Mouse (Mus musculus): ENCODE measurements around the gene Nol10.

Gene Nol10

GRCm38 (mm10) chr12:17411242-17411641 is 63.0 kb downstream of the Nol10 start:
- DNase-seq (ENCODE audit: low spot score): no peak

DNA sequence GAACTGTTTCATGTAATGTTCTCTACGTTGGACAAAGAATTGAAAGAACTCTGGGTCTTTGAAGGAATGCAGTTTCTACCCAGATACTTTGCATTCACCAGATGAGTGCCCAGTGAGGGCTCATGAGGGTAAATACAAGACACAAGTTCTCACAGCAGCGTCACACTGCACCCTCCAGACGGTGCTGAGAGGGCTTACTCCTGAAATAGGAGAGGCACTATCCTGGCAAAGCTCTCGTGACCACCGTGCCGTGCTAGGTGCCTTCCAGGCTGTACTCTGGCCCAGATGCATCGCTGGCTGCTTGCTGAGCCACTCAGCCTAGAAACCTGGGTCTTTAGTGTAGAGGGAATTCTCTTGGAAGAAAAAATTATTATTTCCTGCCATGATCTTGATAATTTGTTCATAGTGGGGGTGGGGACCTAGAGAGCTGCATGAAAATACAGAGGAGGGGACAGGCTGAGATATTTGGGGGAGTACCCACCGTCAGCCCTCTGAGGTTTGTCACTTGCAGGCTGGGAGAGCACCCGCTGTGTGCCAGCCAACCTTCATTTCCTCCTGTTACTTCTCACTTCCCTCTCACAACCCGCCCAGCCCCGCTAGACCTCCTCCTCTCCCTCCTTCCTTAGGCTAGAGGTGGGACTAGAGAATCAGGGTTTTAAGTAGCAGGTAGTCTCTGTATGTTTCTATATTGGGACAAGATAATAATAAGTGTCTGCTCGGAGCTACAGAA is 63.7 kb downstream of the Nol10 start:
- DNase-seq (ENCODE audit: low spot score): no peak

DNA sequence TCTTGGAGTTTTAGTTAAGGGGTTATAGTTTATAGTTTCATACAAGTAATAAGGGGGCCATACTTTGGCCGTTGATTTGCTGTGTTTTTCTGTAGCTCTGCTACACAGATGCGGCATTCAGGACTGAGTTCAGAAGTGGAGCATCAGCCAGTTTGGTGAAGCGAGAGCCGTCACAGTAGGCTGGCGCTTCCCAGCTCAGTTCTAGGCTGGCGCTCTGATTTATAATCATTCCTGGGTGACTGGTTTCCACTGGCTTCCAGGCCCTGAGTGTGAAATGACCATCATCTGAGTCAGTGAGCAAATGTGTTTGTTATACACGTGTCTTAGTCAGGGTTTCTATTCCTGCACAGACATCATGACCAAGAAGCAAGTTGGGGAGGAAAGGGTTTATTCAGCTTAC is 66.5 kb downstream of the Nol10 start:
- DNase-seq (ENCODE audit: low spot score): no peak

DNA sequence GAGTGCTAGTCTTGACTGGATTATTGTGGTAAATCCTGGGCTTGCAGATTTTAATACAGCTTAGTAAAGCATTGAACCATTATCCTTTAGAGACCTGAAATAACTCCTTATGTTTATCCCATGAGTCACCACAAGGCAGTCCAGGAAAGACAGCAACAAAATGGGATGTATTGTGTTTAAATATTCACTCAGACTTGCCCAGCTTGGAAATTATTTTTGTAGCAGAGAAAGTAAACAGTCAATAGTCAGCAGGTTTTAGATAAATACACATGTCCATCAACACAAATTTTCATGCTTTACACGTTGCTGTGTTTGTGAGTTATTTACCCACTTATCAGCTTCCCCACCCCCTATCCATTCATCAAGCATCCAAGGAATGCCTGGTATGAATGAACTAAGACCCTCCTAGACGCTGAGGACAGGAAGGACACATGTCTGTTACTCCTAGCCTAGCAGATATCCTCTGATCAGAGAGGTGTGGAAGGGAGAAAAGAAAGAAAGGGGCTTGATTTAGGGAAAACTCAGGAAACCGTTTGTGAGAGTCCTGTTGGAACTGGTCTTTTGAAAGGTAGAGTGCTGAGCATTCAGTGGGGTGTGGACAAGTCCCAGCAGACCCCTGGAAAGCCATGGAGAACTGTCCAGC is 72.0 kb downstream of the Nol10 start:
- DNase-seq (ENCODE audit: low spot score): no peak

GRCm38 (mm10) chr12:17425254-17426169 is 77.3 kb downstream of the Nol10 start:
- DNase-seq (ENCODE audit: low spot score): no peak

DNA sequence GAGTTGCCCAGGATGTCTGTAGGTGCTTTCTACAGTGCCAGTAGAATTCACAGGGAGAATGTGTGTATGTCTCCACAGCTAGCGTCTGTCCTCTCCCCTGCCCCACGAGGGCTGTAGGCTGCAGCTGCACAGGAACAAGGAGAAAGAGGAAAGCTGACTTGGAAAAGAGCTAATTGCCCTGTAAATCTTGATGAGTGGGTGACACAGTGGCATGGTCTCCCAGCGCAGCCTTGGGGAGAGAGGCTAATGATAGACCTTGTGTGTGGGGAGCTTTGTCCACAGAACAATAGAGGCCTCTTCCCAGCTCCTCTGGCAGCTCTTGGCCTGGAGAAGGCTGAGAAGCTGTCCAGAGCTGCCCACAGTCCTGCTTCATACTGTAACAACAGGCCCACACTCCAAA is 78.5 kb downstream of the Nol10 start:
- no peak for DNase-seq (ENCODE audit: low spot score)

- DNase-seq (ENCODE audit: low spot score): no peak
These were observed 82.3 kb downstream of the Nol10 start for GRCm38 (mm10) chr12:17430578-17430977.

GRCm38 (mm10) chr12:17431166-17431565 is 82.9 kb downstream of the Nol10 start:
- no peak for DNase-seq (ENCODE audit: low spot score)

GRCm38 (mm10) chr12:17431812-17432332 is 83.6 kb downstream of the Nol10 start:
- no peak for DNase-seq (ENCODE audit: low spot score)

DNA sequence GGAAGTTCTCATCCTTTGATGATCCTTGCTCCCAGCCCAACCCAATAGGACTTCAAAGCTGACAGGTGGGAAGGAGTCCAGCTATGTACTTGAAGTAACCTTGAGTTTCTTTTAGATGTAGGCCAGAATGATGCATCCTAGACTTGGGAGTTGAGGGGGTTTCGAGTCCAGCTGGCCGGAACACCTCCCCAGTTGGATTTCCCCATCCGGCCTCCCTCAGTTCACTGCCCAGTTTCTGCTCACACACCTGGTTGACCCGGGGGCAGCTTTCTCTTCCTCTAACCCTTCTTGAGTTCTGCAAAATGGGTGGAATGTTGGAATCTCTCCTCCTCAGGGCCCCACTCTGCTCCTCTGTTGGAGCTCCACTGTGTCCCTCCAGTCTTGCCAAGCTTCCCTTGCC is 85.5 kb downstream of the Nol10 start:
- no peak for DNase-seq (ENCODE audit: low spot score)

DNA sequence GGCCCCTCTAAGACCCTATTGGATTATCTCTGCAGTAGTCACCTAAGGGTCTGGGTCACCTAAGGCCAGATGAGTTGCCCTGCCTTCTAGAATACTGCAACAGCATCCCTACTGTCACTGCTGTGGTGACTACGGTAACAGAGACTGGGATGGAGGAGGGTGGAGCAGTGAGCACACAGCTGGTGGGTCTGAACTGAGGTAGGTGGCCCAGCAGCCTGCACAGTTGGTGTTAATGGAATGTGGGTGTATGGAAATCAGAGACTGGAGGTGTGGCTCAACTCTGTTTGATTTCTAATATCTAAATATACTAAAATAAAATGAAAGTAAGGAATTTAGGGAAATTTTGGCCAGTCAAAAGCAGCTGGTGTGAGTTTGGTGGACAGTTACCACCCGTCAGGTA is 88.2 kb downstream of the Nol10 start:
- no peak for DNase-seq (ENCODE audit: low spot score)

DNA sequence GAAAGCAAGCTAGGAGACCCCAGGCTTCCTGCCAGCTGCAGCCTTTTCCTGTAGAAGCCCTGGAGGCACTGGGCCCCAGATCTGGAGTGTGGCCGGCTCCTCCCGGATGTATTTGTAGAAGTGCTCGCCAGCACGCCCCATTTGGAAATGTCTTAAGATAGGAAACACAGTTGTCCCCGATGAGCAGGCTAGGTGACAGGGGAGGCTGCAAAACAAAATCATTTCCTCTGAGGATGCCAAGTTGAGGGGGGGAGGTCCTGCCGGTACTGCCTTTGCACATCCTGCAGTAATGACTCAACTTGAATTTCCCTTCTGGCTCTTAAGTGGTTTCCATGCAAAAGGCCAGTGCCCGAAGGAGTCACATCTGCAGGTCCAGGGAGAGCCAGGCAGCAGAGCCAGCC is 92.0 kb downstream of the Nol10 start:
- no peak for DNase-seq (ENCODE audit: low spot score)

GRCm38 (mm10) chr12:17441495-17441894 is 93.2 kb downstream of the Nol10 start:
- DNase-seq (ENCODE audit: low spot score): no peak

DNA sequence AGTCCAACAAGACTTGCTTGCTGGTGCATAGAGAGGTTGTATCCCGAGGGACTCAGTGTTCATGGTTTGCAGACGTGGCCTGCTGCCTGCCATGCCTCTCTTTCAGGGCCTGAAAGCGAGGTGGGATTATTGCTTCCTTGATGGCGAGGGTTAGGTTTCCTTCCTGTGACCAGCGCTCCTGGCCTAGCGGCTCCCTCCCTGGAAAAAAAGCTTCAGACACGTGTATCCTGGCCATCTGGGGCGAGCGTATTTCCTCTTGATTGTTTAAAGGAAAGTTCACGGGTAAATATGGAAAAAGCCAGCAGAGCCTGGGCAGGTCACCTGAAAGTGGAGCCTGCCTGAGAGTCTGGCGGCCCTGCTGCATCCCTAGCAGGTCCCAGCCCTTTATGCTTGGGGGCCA is 96.1 kb downstream of the Nol10 start:
- DNase-seq (ENCODE audit: low spot score): no peak

GRCm38 (mm10) chr12:17445251-17445650 is 97.0 kb downstream of the Nol10 start:
- no peak for DNase-seq (ENCODE audit: low spot score)

- no peak for DNase-seq (ENCODE audit: low spot score)
These were observed 100.5 kb downstream of the Nol10 start for GRCm38 (mm10) chr12:17448781-17449180.

GRCm38 (mm10) chr12:17449661-17450091 is 101.4 kb downstream of the Nol10 start:
- no peak for DNase-seq (ENCODE audit: low spot score)

- no peak for DNase-seq (ENCODE audit: low spot score)
These were observed 102.2 kb downstream of the Nol10 start for GRCm38 (mm10) chr12:17450503-17450902.

GRCm38 (mm10) chr12:17450908-17451307 is 102.7 kb downstream of the Nol10 start:
- DNase-seq (ENCODE audit: low spot score): no peak

- DNase-seq (ENCODE audit: low spot score): no peak
These were observed 104.0 kb downstream of the Nol10 start for GRCm38 (mm10) chr12:17452273-17452672.

GRCm38 (mm10) chr12:17453918-17454317 is 105.7 kb downstream of the Nol10 start:
- DNase-seq (ENCODE audit: low spot score): no peak

DNA sequence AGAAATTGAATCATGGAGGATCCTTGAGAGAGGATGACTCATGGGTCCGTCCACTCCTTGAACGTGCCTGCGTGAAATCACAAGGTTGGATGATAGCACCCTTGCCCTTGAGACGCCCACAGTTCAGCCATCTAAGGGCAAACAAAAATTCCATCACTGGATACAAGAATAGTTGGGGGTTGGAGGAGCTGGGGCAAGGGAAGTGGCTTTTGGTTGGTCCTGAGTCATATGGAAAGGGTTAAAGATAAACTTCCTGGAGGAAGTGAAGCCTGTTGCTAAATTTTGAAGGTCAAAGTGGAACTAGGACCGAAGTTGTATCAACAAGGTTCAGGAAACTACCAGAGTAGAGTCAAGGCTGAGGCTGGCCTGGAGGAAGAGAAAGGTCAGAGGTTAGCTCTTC is 106.8 kb downstream of the Nol10 start:
- DNase-seq (ENCODE audit: low spot score): no peak

All from ovary, postnatal 36 days (tissue).